Mouse (Mus musculus) CD4-positive helper T cell, adult 2 months (primary cell): ENCODE data around the gene Sptssa.
"Not testable (repeated sequence)": the region's sequence is repeated elsewhere in the genome, so short reads cannot be mapped to it uniquely, and the experiment has no call there.

Experiments
- DNase-seq: peaks from one replicate; pipeline ENCODE4 v3.0.0-alpha.2; 2012; ENCODE audit warnings: low read depth, missing footprints, low spot score

Gene Sptssa

GRCm38 (mm10) chr12:54656396-54657171 lies at the start of gene Sptssa:
Sptssa (minus strand) TSS chr12:54656573.
- peak; percentile 96 for DNase-seq

DNA sequence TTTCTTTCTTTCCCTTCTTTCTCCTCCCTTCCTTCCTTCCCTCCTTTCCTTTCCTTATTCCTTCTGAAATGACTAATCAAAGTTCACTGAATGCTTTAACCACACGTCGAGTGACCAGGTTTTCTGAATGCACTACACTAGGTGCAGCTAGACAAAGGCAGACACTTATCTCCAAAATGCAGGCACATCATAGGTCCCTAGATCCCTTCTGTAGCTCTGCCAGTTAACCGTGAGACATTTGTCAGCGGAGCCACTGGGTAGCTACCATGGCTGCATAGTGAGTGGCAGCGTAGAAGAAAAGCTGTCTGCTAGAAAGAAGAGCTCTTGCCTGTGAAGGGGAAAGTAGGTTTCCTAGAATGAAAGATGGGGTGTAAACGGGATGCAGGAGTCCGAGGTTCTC lies 43.0 kb upstream of the Sptssa start:
- no peak for DNase-seq

DNA sequence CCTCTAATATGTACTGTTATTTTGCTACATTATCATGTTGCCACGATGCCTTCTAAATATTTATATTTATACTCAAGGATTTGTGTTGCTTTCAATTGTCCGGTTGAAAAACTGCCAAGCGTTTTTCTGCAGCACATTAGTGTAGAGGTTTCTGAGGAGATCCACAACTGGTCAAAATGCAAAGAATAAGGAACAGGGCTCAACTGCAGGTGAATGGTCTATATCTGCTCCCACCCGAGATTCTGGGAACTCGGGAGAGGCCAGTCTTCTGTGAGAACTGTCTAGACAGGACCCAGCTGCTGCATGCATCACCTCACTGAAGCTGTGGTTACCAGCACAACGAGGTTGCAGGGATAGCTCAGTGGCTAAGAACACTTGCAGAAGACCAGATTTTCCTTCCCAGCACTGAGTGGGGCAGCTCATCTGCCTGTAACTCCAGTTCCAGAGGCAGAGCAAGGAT lies 41.4 kb upstream of the Sptssa start:
- peak; percentile 27 for DNase-seq

GRCm38 (mm10) chr12:54697003-54697597 lies 40.7 kb upstream of the Sptssa start:
- no peak for DNase-seq

DNA sequence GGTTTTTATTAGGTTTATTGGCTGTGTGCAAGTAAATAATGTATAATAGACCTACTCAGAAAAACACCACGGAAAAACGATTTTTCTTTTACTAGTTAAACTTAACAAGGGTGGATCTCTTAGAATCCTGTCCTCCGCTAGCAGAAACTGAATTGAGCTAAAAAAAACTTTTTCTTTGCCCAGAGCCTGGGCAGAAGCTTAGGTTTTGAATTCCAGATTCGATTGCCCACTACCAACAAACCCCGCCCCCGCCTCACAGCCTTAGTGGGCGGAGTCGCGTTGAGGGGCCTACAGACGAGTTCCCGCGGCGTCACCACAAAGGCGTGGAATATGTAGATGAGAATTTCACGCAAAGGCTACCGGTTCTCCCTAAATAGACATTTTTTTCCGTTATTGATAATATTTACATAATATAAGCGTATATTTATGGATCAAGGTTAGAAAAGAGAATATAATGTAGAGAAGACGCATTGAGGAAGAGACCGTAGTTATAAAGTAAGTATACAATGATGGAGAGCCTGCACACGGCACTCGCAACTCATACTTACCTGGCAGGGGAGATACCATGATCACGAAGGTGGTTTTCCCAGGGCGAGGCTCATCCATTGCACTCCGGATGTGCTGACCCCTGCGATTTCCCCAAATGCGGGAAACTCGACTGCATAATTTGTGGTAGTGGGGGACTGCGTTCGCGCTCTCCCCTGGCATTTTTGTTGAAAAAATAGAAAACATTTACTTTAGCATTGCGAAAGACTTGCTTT lies 40.0 kb upstream of the Sptssa start:
- DNase-seq = peak; percentile 96

DNA sequence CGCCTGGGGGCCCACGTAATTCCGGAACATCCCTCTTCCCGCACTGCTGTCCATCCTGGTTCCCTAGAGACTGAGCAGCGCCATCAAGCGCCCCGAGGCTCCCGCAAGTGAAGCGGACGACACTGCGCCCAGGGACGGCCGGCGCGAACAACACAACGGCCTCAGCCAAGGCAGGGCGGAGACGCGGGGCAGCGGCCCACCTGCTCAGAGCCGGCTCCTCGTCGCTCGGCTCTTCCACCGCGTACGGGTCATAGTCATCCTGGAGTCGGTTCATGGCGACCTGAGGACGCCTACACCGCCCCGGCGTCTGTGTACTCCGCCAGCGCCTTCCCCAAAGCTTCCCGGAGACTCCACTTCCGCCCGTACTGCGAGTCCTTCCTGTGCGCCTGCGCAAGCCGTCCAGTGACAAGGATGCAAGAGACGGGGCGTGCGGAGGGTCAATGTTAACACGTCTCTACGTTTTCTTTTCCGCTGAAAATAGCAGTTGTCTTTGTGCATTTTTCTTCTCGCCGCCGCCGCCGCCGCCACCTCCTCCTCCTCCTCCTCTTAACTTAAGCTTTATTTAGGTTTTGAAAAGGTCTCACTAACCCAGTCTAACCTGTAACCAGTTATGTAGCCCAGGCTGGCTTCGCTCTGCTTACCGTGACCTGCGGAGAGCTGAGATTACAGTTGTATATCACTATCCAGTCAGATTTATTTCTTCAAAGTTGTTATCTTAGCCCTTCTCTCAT lies 39.3 kb upstream of the Sptssa start, which contains the start of gene Eapp:
TSS of gene Eapp (minus strand) at position 387 of the 731 bp plus-strand sequence.
- peak; percentile 96 for DNase-seq

- DNase-seq = no peak
Measured at GRCm38 (mm10) chr12:54694847-54695510, 38.6 kb upstream of the Sptssa start.

DNA sequence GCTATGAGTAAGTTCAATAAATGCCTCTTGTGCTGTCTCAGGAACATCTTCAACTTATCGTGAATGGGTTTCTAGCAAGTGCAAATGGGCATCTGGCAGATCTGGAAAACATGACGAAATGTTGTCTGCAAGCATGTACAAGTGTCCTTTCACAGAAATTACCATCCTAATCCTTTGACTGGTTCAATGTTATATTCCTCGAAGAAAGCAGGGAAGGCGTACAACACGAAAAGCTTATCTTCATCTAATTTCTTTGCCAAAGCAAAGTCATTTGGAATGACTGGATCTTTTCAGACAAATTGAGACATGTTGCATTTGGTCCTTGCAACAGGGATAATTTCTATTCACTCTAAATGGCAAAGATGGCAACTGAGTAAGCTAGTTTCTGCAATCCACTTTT lies 32.7 kb upstream of the Sptssa start:
- DNase-seq = no peak

GRCm38 (mm10) chr12:54683182-54683581 lies 26.8 kb upstream of the Sptssa start:
- no peak for DNase-seq

DNA sequence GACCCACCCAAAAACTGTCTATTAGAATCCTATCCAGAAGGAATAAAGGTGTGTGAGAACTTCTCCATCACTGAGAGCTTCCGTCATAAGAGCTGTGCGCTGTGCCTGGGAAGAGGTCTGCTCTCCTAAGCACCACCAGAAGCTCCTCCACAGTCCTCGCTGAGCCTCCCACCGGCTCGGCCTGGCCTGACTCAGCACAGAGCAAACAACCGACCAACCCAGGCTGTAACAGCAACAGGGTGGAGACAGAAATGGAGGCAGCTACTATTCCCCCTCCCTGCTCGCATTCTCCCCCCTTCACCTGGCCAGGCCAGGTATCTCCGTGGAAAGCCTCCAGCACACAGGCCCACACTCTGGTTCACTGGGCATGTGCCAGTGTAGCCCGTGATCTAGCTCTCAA lies 20.3 kb upstream of the Sptssa start:
- no peak for DNase-seq

- DNase-seq = no peak
Measured at GRCm38 (mm10) chr12:54675396-54675795, 19.0 kb upstream of the Sptssa start.

DNA sequence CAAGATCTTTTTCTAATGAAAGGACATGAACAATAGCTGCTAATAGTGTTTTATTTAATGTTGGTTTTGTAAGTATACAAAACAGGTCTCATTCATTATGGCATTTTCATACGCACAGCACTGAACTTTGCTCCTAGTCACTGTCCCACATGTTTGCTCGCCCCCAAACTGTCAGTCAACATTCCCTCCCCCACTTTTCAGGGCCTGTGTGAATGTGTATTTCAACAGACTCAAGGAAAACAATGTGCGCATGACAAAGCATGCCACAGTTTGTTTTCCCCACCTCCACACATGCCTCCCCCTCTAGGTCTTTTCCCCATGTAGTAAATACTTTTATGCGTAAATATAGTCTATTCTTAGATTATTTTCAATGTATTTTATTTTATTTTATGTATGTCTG lies 14.9 kb upstream of the Sptssa start:
- no peak for DNase-seq

GRCm38 (mm10) chr12:54668141-54668540 lies 11.8 kb upstream of the Sptssa start:
- no peak for DNase-seq

DNA sequence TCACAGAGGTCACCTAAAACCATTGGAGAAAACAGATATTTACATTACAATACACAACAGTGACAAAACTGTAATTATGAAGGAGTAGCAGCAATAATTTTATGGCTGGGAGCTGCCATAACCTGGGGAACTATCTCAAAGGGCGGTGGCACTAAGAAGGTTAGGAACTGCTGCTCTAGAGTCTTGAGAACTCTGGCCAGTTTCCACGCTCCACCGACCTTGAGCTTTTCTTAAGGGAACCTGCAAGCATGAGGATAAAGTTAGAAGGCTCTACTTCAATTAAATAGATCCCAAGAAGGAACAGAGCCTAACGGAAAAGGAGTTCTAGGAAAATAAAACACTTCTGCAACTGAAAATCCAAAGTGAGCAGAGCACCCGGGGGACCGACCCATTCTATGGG lies 9.2 kb upstream of the Sptssa start:
- DNase-seq = no peak

- DNase-seq = not testable (repeated sequence)
Measured at GRCm38 (mm10) chr12:54661470-54661869, 5.1 kb upstream of the Sptssa start.

- DNase-seq = no peak
Measured at GRCm38 (mm10) chr12:54659901-54660300, 3.5 kb upstream of the Sptssa start.

- no peak for DNase-seq
Measured at GRCm38 (mm10) chr12:54658425-54659092, 2.2 kb upstream of the Sptssa start.

DNA sequence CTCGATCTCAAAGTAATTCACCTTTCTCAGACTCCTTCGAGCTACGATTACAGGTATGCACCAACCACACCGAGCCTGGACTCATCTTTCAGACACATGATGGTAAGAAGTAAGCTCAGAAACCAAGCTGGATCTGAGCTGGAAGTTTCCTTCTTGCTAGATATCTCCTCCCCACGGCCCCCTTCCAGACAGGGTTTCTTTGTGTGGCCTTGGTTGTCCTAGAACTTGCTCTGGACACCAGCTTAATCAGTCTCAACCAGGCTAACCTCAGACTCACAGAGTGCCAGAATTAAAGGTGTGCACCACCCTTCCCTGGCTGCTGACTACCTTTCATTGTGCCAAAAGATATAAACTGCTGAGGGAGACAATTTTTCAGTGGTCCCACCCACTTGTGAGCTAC lies 1.6 kb upstream of the Sptssa start:
- no peak for DNase-seq

DNA sequence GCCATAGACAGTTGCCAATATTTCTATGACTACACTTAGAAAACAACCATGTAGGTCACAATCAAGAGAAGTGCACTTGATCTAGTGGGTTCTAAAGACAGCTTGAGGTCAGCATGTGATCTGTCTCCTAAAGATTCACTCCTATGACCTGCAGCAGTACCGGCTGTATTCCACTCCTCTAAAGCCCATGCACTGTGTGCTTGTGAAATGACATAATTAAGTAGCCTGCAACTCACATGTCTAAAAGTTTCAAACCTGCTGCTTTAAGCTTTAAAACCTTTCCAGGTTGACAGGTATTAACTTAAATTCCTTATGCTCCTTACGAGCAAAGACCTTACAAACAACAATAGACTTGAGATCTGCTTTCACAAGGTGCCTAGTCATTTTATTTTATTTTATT lies 853 bp upstream of the Sptssa start:
- no peak for DNase-seq

DNA sequence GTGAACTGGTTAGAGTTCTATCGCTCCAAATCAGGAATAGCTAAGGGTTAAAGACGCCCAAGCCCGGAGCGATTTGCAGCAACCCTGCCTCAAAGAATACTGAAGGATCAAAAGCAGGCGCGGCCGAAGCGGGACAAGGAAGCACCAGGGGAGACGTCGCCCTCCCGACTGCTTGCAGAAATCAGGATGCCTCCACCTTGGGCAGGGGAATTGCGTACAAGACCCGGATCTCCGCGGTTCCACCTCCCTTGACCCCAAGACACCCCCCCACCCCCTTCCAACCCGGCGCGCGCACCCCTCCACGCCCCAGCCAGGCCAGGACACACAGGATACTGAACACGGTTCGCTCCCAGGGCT lies 356 bp downstream of the Sptssa start:
- no peak for DNase-seq
